Mouse (Mus musculus) retina, adult 2 months (tissue): Measurements from ENCODE around the gene Casr.

Source experiments
- DNase-seq: peaks from one replicate; pipeline ENCODE4 v3.0.0-alpha.2; 2012; ENCODE audit warnings: low read depth, low spot score

The Casr gene

DNA sequence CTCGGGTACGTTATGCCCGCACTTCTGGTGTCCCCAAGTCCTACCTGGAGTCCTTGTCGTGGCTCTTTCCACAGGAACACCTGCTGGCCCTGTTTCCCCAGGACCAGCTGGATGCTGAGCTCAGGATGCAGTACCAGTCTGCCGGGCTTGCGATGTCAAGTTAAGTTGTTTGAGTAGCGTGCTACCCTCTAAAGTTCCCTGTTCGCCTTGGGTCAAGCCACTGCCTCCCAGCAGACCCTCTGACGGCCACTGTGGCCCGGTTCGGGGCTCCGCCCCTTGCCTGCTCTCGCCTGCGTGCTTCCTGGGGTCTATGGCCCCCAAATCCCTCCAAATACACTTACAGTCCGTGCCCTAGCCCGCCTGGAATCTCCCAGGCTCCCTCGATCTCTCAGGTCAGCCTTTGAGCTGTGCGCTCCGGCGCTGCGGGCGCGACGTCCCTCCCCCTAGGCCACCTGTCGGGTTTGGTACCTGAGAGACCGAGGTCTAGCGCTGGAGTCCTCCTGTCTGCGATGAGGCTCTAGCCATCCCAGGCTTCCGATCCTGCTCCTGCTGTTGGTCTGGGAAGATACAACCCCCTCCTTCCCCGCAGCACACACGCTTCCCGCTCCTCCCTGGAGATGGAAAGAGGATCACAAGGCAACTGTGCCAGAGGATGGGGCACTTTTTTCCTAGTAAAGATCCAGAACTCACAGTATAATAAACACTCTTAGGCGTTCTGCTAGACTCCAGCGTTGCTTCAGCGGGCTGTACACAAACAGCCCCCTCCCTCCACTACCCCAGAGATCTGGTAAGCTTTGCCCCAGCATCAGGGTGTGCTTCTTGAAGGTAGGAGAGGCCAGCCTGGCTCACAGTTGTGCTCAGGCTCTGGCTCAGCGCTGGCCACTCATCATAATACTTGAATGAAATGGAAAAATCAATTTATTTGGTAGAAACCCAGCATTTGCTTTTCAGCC lies at the start of gene Casr:
Gene Casr (minus strand): TSS at position 756 of the 953 bp plus-strand sequence.
- DNase-seq = no peak

DNA sequence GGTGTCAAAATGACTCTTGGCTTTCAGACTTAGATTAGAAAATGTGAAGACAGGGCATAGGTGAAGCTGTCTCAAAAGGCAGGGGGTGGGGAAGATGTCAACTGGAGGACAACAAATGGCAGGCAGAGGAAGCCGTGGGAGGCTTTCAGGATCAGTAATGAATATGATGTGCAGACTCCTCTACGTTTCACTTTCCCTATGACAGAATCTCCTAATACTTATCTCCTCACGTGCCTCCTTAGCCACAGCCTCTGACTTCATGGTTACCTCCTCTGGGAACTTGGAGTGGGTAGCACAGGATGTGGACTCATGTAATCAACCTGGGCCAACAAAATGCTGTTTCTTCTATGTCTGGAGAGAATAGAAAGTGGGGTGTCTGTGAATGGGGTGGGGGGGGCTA lies 40.7 kb upstream of the Casr start:
- no peak for DNase-seq

DNA sequence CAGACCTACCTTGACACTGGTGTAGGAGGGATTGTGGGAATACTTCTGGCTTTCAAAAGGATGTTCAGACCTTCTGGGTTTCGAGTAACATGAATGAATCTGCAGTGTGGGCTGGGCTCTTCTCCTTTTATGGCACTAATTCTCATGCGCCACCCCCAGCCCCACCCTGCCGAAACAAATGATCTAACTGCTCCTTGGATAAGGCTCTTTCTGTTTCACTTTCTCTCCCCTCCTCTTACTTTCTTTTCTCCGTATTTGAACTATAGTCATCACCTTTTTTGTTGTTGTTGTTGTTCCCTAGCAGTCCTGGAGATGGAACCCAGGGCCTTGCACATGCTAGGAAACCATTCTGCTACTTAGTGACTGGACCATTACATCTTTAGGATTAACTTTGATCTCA lies 36.3 kb upstream of the Casr start:
- DNase-seq = no peak

DNA sequence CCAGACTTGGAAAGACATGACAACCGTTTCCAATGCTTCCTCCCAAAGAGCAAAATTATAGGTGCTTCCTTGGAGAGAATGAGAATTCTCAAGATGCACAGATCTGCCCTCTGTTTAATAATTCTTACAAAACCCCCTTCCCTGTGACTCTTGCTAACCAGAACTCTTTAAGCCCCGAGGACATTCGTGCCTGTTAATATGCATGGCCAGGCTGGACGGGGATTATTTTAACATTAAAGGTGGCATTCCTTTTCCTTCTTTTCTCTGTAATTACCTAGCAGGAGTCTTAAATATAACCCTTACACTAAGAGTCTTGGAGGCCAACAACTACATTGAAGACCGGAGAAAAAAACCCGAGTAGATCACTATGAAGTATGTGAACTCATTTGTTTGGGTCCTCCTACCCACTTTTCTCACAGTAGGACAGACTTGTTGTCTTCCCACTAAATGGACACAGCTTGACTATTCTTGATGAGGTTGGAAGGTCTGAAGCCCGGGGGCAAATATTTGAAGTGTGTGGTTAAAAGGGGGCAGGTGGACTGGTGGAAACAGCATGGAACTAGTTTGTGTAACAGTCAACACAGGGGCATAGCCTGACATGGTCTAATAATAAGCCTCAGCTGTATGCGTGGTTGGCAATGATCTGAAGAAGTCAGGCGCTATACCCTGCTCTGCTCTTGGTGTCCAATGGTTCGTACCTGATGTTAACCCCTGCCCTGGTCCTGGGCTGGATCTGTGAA lies 34.9 kb upstream of the Casr start:
- no peak for DNase-seq

DNA sequence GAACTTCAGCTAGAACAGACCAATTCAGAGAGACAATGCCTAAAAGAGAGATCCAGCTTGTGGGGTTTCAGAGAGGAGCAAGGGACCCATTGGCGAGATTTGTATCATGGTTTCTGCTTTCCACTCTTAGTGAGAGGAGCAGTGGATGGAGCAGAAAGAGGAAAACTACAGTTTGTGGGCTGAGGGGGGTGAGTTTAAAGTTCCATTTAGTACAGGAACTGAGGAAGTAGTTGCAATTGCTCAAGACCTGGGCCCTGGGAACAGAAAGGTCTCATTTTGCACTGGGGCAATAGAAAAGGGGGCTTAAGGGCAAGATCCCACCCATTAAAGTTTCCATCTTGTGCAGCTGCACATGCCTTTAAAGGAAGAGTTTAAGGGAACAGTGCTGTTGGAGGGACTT lies 28.0 kb upstream of the Casr start:
- DNase-seq = no peak

- no peak for DNase-seq
Measured at GRCm38 (mm10) chr16:36587971-36588370, 26.0 kb upstream of the Casr start.

- DNase-seq = no peak
Measured at GRCm38 (mm10) chr16:36582073-36582472, 20.1 kb upstream of the Casr start.

GRCm38 (mm10) chr16:36571942-36572341 lies 10.0 kb upstream of the Casr start:
- DNase-seq = no peak

- no peak for DNase-seq
Measured at GRCm38 (mm10) chr16:36559573-36559972, 2.4 kb downstream of the Casr start.

DNA sequence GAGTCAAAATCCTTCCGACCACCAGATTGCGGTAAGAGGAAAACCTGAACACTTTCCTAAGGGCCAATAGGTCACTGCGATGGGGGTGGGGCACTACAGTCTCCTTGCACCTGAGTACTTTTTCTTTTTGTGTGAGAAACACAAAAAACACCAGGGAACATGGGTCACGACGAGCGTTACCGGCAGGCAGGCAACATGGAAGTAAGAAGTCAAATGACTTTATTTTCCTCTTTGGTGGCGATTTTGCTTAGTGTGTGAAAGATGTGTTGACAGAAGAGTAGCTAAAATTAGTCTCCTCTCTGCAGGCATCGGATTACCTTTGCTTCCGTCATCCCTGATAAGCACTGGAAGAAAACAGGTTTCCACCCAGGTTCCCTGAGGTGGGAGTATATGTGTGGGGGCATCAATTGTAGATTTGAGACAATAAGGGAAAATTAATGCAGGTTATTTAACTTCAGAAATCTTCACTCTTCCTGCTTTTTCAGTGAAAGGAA lies 6.2 kb downstream of the Casr start:
- DNase-seq = no peak

- DNase-seq = no peak
Measured at GRCm38 (mm10) chr16:36553624-36554023, 8.3 kb downstream of the Casr start.

- no peak for DNase-seq
Measured at GRCm38 (mm10) chr16:36545333-36545732, 16.6 kb downstream of the Casr start.

GRCm38 (mm10) chr16:36543091-36543490 lies 18.9 kb downstream of the Casr start:
- DNase-seq = no peak

GRCm38 (mm10) chr16:36540834-36541233 lies 21.1 kb downstream of the Casr start:
- DNase-seq = no peak

GRCm38 (mm10) chr16:36532981-36533687 lies 28.8 kb downstream of the Casr start:
- DNase-seq = no peak

- DNase-seq = no peak
Measured at GRCm38 (mm10) chr16:36532046-36532445, 29.9 kb downstream of the Casr start.

- DNase-seq = no peak
Measured at GRCm38 (mm10) chr16:36531630-36532029, 30.3 kb downstream of the Casr start.

DNA sequence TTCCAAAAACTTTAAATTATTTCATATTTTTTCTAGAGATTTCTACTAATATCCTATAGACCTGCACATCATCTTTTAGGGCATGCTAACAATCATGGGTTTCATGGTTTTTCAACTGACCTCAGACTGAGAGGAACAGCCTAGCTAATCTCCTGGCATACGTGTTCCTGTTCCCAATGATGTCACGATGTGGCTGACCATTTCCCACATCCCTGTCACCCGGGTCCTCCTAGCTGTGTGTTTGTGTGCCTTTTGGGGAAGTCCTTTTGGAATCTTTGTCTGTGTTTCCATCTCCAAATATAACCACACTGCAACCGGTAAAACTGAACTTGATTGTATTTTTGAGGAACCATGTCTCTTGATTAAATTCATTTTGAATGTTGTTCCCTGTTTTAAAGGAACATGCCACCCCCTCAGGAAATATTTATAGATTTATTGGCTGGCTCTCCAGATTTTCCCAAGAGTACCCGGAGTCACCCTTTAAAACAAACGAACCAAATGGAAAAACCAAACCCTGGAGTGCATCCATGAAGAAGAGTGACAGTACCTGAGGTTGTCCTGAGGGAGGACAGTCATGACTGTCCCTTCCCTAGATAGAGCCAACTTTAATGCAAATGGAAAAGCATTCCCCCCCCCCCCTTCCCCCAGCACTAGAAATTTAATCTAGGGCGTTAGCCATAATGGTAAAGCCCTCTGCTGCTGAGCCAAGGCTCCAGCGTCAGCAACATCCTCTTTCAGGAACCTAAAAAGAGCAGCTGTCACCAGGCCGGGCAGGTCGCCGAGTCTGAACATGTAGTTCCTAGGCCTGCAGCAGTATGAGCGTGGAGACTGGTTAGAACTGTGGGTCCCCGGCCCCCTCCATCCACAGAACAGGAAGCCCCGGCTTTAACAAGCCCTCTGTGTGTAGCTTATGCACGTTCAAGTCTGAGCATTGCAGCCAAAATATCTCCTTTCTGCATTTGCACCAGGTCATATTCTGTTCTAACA lies 31.1 kb downstream of the Casr start:
- DNase-seq = no peak

- DNase-seq = no peak
Measured at GRCm38 (mm10) chr16:36528822-36529221, 33.1 kb downstream of the Casr start.

- no peak for DNase-seq
Measured at GRCm38 (mm10) chr16:36526596-36527282, 35.2 kb downstream of the Casr start.
